Mouse (Mus musculus) midbrain, embryonic 13.5 days (tissue): ENCODE results near the gene Srpr. TPM values are rescaled to one million over a fixed set of nuclear protein-coding genes. Genes with fewer than 3 reads are reported as not detected.

Experiments
- ATAC-seq: fragments of 200-750 bp; cut with Nextera tagmentation; 2 replicates; pipeline ENCODE4 v1.8.0; 2017; ENCODE audit warnings: mild to moderate bottlenecking, moderate TSS enrichment, moderate library complexity
- H3K27ac ChIP-seq: fragments of 300-500 bp; sonication (generic); 2 replicates; pipeline ENCODE4 v1.5.1; 2015; ENCODE audit warnings: inconsistent platforms, mild to moderate bottlenecking, moderate library complexity
- H3K27me3 ChIP-seq: fragments of 300-500 bp; sonication (generic); 2 replicates; pipeline ENCODE4 v1.6.1; 2015; ENCODE audit warnings: mild to moderate bottlenecking, inconsistent platforms
- H3K36me3 ChIP-seq: fragments of 300-500 bp; sonication (generic); 2 replicates; pipeline ENCODE4 v1.6.1; 2015; ENCODE audit warnings: mild to moderate bottlenecking, inconsistent platforms
- H3K4me1 ChIP-seq: fragments of 300-500 bp; sonication (generic); replicated peaks from 2 replicates; pipeline ENCODE4 v1.6.1; 2015; ENCODE audit warnings: inconsistent platforms
- H3K4me2 ChIP-seq: fragments of 300-500 bp; sonication (generic); replicated peaks from 2 replicates; pipeline ENCODE4 v1.6.1; 2015; ENCODE audit warnings: moderate library complexity, mild to moderate bottlenecking, inconsistent platforms
- H3K4me3 ChIP-seq: fragments of 300-500 bp; sonication (generic); replicated peaks from 2 replicates; pipeline ENCODE4 v1.5.1; 2015; ENCODE audit warnings: mild to moderate bottlenecking, inconsistent platforms
- H3K9ac ChIP-seq: fragments of 300-500 bp; sonication (generic); replicated peaks from 2 replicates; pipeline ENCODE4 v1.6.1; 2015; ENCODE audit warnings: mild to moderate bottlenecking, inconsistent platforms
- H3K9me3 ChIP-seq: fragments of 300-500 bp; sonication (generic); 2 replicates; pipeline ENCODE4 v1.6.1; 2016; ENCODE audit warnings: mild to moderate bottlenecking, inconsistent platforms
- WGBS: fragments of 180-500 bp; shearing (Covaris S2); methylation state at CpG from one replicate; pipeline ENCODE4 v1.1.7; 2015; 5-methylcytosine and 5-hydroxymethylcytosine counted together
- polyA plus RNA-seq: library from polyadenylated mRNA; unstranded; fragments of >200 nt; fragmentation: Nextera tagmentation; extraction: Ambion mirVana; gene quantifications from 2 replicates; pipeline ENCODE4 v1.2.1, GENCODE M21; 2015

The Srpr gene
- polyA plus RNA-seq, 1 experiment from 2014 or later, result 69.9 TPM

- peaks cover 25% of the 10 kb centered on the region for H3K4me1 ChIP-seq
- 1% methylated on average over 21 of the region's 21 CpGs for WGBS
- peak; percentile 74 for ATAC-seq
- peak overlapping the region; percentile 72 for H3K9ac ChIP-seq
- H3K4me3 ChIP-seq, result peak overlapping the region; percentile 79
- H3K27ac ChIP-seq, result peak overlapping the region; percentile 32; the same call in 1 of the 2 replicates
- H3K27me3 ChIP-seq, result no peaks in the 10 kb centered on the region
- peak overlapping the region; percentile 73 for H3K4me2 ChIP-seq
- peaks cover 22% of the 10 kb centered on the region for H3K36me3 ChIP-seq
- H3K9me3 ChIP-seq, result no peaks in the 10 kb centered on the region
These were observed 68.2 kb downstream of the Srpr start for GRCm38 (mm10) chr9:35267976-35268715.

GRCm38 (mm10) chr9:35277855-35278365, 77.9 kb downstream of the Srpr start:
- Histone ChIP-seq H3K4me2 (no peak overlapping the region), H3K4me3 (no peak overlapping the region), H3K9ac (no peak overlapping the region), H3K36me3 (peaks cover 45% of the 10 kb centered on the region), H3K27ac (no peak overlapping the region), H3K27me3 (no peaks in the 10 kb centered on the region), H3K9me3 (no peaks in the 10 kb centered on the region), H3K4me1 (no peaks in the 10 kb centered on the region)
- ATAC-seq, result no peak
- WGBS, result 88% methylated on average over 3 of the region's 3 CpGs

GRCm38 (mm10) chr9:35278451-35278850, 78.5 kb downstream of the Srpr start:
- Histone ChIP-seq H3K27ac (no peak overlapping the region), H3K4me1 (peaks cover 4% of the 10 kb centered on the region; the same call in 1 of the 2 replicates), H3K36me3 (peaks cover 39% of the 10 kb centered on the region), H3K9me3 (no peaks in the 10 kb centered on the region), H3K9ac (no peak overlapping the region; the same call in 1 of the 2 replicates), H3K4me2 (no peak overlapping the region), H3K4me3 (no peak overlapping the region), H3K27me3 (peaks cover 4% of the 10 kb centered on the region; the same call in 1 of the 2 replicates)
- ATAC-seq, result no peak
- WGBS, result 89% methylated on average over 4 of the region's 4 CpGs

- H3K27ac ChIP-seq, result no peak overlapping the region
- no peak overlapping the region for H3K4me2 ChIP-seq
- H3K36me3 ChIP-seq, result peaks cover 9% of the 10 kb centered on the region
- no peak overlapping the region for H3K4me3 ChIP-seq
- H3K9ac ChIP-seq, result no peak overlapping the region
- H3K4me1 ChIP-seq, result peaks cover 5% of the 10 kb centered on the region; the same call in 1 of the 2 replicates
- peak; percentile 44 for ATAC-seq
- peaks cover 34% of the 10 kb centered on the region for H3K27me3 ChIP-seq
- H3K9me3 ChIP-seq, result no peaks in the 10 kb centered on the region
- 18% methylated on average over 5 of the region's 5 CpGs for WGBS
These were observed 82.3 kb downstream of the Srpr start for GRCm38 (mm10) chr9:35282006-35282850.

GRCm38 (mm10) chr9:35282851-35283200, 82.9 kb downstream of the Srpr start:
- H3K9me3 ChIP-seq, result no peaks in the 10 kb centered on the region
- H3K27me3 ChIP-seq, result peaks cover 40% of the 10 kb centered on the region
- H3K4me2 ChIP-seq, result no peak overlapping the region
- no peak overlapping the region for H3K4me3 ChIP-seq
- WGBS, result 57% methylated on average over 5 of the region's 5 CpGs
- ATAC-seq, result peak; percentile 57
- no peak overlapping the region for H3K9ac ChIP-seq
- H3K4me1 ChIP-seq, result peaks cover 5% of the 10 kb centered on the region; the same call in 1 of the 2 replicates
- H3K36me3 ChIP-seq, result peaks cover 3% of the 10 kb centered on the region
- no peak overlapping the region for H3K27ac ChIP-seq

GRCm38 (mm10) chr9:35283415-35284069, 83.6 kb downstream of the Srpr start:
- ATAC-seq, result 0 out of 2 replicates have a peak, but pooled peaks have one; percentile 46
- WGBS, result 58% methylated on average over 13 of the region's 13 CpGs

GRCm38 (mm10) chr9:35284351-35284750, 84.4 kb downstream of the Srpr start:
- peaks cover 55% of the 10 kb centered on the region for H3K27me3 ChIP-seq
- no peak overlapping the region for H3K4me2 ChIP-seq
- H3K36me3 ChIP-seq, result no peaks in the 10 kb centered on the region
- no peaks in the 10 kb centered on the region for H3K9me3 ChIP-seq
- ATAC-seq, result no peak
- no peak overlapping the region for H3K27ac ChIP-seq
- no peak overlapping the region for H3K9ac ChIP-seq
- no peak overlapping the region for H3K4me3 ChIP-seq
- H3K4me1 ChIP-seq, result peaks cover 5% of the 10 kb centered on the region; the same call in 1 of the 2 replicates
- 91% methylated on average over 4 of the region's 4 CpGs for whole genome bisulfite sequencing

More at GRCm38 (mm10) chr9:35283415-35284069, 83.6 kb downstream of the Srpr start:
- H3K4me2 ChIP-seq, result no peak overlapping the region
- no peaks in the 10 kb centered on the region for H3K9me3 ChIP-seq
- H3K4me3 ChIP-seq, result no peak overlapping the region
- no peak overlapping the region for H3K27ac ChIP-seq
- peaks cover 5% of the 10 kb centered on the region; the same call in 1 of the 2 replicates for H3K4me1 ChIP-seq
- no peaks in the 10 kb centered on the region for H3K36me3 ChIP-seq
- H3K9ac ChIP-seq, result no peak overlapping the region
- peaks cover 47% of the 10 kb centered on the region for H3K27me3 ChIP-seq

GRCm38 (mm10) chr9:35286351-35286750, 86.4 kb downstream of the Srpr start:
- 58% methylated on average over 3 of the region's 3 CpGs for WGBS
- Histone ChIP-seq H3K4me3 (no peak overlapping the region), H3K27ac (no peak overlapping the region), H3K4me2 (no peak overlapping the region), H3K9ac (no peak overlapping the region), H3K36me3 (no peaks in the 10 kb centered on the region), H3K27me3 (peaks cover 59% of the 10 kb centered on the region), H3K9me3 (no peaks in the 10 kb centered on the region), H3K4me1 (peaks cover 5% of the 10 kb centered on the region; the same call in 1 of the 2 replicates)
- ATAC-seq, result no peak

- no peak overlapping the region for H3K4me3 ChIP-seq
- H3K4me2 ChIP-seq, result no peak overlapping the region
- peaks cover 54% of the 10 kb centered on the region for H3K27me3 ChIP-seq
- no peak overlapping the region for H3K9ac ChIP-seq
- 18% methylated on average over 7 of the region's 7 CpGs for WGBS
- H3K36me3 ChIP-seq, result no peaks in the 10 kb centered on the region
- H3K27ac ChIP-seq, result no peak overlapping the region
- no peak for ATAC-seq
- no peaks in the 10 kb centered on the region for H3K4me1 ChIP-seq
- H3K9me3 ChIP-seq, result no peaks in the 10 kb centered on the region
These were observed 90.0 kb downstream of the Srpr start for GRCm38 (mm10) chr9:35289992-35290391.

GRCm38 (mm10) chr9:35290417-35290816, 90.4 kb downstream of the Srpr start:
- ATAC-seq, result no peak
- H3K27ac ChIP-seq, result no peak overlapping the region
- no peaks in the 10 kb centered on the region for H3K9me3 ChIP-seq
- H3K4me1 ChIP-seq, result no peaks in the 10 kb centered on the region
- H3K27me3 ChIP-seq, result peaks cover 50% of the 10 kb centered on the region
- 91% methylated on average over 3 of the region's 3 CpGs for WGBS
- H3K4me2 ChIP-seq, result no peak overlapping the region
- no peak overlapping the region for H3K9ac ChIP-seq
- H3K36me3 ChIP-seq, result no peaks in the 10 kb centered on the region
- H3K4me3 ChIP-seq, result no peak overlapping the region

- no peak for ATAC-seq
- Histone ChIP-seq H3K36me3 (no peaks in the 10 kb centered on the region), H3K4me3 (no peak overlapping the region), H3K4me2 (no peak overlapping the region), H3K4me1 (no peaks in the 10 kb centered on the region), H3K27ac (no peak overlapping the region), H3K27me3 (peaks cover 48% of the 10 kb centered on the region), H3K9me3 (no peaks in the 10 kb centered on the region), H3K9ac (no peak overlapping the region)
- WGBS, result 80% methylated on average over 4 of the region's 4 CpGs
These were observed 90.9 kb downstream of the Srpr start for GRCm38 (mm10) chr9:35290916-35291315.
